Mouse (Mus musculus) testis, adult 2 months (tissue): ENCODE data around the gene Angptl2.

ENCODE experiments used
- CTCF ChIP-seq: fragments of 200-500 bp; IDR thresholded peaks from 2 replicates; pipeline ENCODE4 v1.5.1; 2012; ENCODE audit warnings: low read depth, mild to moderate bottlenecking, inconsistent platforms, low read length, moderate library complexity; ENCODE audit not compliant: control insufficient read depth, insufficient read depth, insufficient replicate concordance
- POLR2A ChIP-seq: fragments of 200-500 bp; IDR thresholded peaks from 2 replicates; pipeline ENCODE4 v1.6.1; 2012; ENCODE audit warnings: low read depth, mild to moderate bottlenecking, inconsistent platforms, low read length, moderate library complexity; ENCODE audit not compliant: control insufficient read depth

DNA sequence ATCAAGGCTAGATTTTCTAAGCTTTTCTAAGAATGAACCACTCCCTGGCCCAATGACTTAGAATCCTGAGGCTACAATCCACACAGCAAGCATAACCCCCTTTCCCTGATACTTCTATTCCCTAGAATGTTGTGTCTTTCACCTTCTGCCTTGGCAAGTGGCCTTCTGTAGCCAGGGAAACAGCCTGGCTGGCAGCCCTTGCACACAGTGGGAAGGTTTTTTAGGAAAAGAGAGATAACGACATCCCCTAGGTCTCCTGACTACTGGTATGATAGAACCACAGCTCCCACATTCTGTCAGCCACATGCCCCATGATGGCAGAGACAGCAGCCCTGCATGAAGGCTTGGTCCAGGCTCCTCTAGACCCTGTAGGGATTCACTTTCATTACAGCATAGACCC lies 55.6 kb downstream of the Angptl2 start:
- TF ChIP-seq POLR2A, result no peak
- no peak for TF ChIP-seq CTCF
